Mouse (Mus musculus): ENCODE results near the gene Tsks. TPM values are rescaled to one million over a fixed set of nuclear protein-coding genes. Genes with fewer than 3 reads are reported as not detected.

Gene Tsks
- total RNA-seq (2023), result not detected

DNA sequence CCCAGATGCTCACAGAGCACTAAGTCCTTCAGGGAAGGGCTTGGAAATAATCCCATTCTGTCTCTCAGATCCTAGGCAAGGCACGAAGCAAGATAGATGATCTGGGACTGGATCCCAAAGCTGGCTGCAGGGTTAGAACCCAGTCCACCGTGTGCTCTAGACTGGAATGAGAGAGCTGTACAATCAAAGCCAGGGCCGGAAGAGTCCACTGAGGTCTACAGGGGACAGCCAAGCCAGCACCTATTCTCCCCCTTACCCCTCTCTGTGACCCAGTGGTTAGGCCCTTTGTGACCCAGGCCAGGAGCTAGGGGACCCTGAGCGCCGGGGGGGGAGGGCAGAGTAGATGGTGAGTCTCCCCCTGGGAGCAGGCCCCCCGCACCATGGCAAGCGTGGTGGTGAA lies at the start of gene Tsks:
Gene Tsks (plus strand): TSS at position 301 of the 400 bp plus-strand sequence.

DNA sequence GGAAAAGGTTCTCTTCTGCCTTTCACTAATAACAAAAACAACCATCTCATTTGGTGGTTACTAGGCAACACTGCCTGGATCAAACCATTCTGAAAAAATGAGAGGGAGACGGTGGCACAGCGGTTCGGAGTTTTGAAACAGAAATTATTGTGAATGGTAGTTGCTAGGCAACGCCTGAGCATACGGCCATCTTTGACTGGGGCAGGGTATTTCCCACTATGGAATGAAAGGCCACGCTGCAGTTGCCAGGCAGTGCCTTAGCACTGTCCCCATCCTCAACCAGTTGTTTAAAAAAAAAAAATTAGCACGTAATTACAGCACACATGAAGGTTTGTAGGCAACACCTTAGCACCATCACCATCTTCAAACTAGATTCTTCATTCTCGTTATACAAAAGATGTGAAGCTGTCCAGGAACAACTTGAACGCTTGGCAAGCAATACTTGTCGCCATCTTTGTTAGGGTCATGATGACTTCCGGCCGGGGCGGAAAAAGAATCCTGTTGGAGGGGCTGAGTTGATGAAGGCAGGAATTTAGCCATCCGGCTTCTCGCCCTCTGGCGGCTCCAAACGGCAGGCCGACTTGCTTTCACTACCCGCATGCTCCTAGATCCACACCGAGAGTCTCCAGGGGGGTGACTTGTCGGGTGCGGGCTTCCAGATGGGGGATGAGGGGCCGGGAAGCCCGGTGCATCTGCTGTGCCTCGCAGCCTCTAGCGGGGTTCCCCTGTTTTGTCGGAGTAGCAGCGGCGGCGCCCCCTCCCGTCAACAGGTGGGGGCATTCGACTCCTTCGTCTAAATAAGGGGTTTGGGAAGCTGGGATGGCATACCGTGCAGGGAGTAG lies 47.2 kb upstream of the Tsks start, which contains the start of gene Fuz:
Gene Fuz (plus strand): TSS at position 487 of the 842 bp plus-strand sequence.

DNA sequence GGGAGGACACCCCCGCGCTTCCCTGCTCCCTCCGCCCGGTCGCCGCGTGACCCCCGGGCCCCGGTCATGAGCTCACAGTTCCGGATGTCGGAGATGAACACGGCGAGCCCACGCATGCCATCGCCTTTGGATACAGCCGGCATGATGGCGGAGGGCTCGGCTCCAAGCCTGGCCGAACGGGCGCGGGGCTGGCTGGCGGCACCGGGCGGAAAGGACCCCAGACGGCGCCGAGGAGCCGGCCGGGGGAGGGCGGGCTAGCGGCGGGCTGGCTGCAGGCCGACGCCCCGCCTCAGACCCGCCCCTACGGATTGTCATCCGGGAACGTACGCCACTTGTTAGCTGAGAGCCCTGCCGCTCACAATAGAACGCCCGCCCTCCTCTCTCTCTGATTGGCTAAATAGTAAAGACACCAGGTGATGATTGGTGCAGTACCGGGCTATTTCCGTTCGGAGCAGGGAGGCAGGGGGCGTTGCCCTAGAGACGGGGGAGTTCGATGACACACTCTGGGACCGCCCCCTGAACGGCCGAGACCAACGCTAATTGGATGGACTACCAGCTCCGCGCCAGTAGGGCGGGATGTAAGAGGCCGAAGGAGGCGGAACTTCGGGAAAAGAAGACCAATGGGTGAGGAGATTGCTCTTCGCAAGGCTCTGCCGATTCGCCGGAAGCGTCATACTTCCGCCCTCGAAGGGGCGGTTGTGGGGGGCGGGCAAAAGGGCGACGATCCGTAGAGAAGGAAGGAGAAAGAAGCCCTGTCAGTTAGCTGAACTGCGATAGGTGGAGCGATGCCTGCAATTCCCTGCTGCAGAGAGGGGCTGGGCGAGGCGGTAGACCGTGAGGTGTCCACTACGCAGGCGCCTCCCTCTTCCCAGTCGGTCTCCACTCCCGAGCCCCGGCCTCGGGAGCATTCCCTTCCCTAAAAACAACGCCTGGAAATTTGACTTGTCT lies 13.5 kb upstream of the Tsks start, which contains the start of gene Ap2a1:
Gene Ap2a1 (minus strand): TSS at position 293 of the 948 bp plus-strand sequence.

DNA sequence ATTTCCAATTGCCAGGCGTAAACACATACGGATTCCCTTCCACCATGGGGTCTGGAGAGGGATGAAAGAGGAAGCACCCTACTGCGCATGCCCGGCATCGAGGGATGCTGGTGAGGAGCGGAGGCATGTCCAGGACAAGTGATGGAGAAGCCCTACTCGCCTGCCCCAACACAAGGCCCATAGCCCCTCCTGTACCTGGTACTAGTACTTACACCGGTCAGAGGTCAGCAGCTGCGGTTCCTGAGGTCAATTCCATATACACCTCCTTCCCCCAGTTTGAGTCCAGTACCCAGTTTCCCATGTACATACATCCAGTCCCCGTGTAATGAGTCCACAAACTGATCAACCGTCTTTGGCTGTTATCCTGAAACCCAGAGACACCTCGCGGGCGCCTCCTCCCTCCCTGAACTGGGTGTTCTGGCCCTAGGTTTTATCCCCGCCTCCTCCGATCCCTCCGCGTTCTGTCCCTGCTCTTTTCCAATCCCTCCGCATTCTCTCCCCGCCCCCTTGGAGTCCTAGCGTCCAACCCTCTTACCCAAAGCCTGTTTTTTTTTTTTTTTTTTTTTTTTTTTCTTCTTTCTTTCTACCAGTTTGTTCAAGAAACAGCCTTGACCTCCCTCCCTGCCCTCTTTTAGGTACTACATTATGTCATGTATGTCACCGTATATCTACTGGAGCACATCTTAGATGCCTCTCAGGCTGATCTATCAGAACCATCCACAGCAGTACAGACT lies 31.5 kb downstream of the Tsks start, which contains the start of gene Cpt1c:
Gene Cpt1c (minus strand): TSS at position 469 of the 734 bp plus-strand sequence.

DNA sequence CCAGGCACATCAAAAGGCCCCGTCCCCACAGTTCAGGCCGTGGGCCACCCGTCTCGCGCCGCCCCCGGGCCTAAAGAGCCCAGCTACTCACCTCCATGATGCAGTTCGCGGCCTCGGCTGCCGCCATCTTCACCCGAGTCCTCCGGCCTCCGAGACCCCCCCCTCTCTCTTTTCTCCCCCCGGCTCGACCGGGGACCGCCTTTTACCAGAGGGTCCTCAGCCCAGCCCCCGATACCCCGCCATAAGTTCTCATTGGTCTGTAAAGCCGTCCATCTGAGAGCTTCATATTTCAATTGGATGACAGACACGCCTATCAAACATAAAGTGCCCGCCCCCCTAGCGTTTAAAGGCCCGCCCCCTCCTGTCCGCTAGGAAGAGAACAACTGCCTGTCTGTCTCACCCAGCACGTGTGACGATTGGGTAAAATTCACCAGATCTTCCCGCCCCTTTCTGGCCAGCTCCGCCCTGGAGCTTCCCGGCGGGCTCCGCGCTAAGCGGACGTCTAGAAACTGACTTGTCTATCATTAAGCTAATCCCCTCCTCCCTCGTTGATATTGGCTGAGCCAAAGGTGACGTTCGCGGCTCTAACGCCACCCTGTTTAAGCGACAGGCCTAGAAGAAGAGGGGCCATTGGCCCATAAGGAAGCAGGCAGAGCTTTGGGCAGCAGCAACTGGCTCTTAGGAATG lies 43.3 kb downstream of the Tsks start, which contains the start of gene Prmt1:
Gene Prmt1 (minus strand): TSS at position 377 of the 687 bp plus-strand sequence.

DNA sequence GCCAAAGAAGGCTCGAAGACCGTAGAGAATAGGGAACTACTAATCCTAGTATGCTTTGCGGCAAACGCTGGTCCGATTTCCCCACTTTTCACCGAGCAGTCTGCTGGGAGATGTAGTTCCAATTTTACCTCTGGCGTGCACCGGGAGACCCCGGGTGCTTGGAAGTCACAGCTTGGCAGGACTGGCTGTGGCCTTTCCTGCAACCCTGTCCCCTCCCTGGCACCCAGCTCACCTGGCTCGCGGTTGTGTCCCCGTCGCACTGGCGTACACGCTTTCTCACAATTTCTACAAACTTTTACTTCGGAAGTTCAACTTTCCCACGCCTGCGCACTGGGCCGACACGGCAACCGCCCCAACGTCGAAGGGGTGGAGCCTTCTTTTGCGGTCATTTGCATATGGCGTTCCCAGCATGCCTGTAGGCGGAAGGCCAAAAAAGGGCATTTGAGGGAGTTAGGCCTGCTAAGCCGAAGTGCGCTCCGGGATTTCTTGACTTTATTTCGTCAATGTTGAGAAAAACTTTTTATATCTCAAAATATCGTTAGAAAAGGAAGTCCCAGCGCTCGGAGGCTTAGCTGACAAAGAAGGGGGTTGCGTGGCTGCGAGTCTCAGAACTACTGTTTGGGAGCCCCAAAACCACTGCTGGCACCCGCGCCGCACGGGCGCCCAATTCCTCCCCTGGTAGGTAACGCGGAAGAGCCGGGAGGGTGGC lies 54.4 kb downstream of the Tsks start, which contains the start of gene Irf3:
Gene Irf3 (plus strand): TSS at position 418 of the 709 bp plus-strand sequence.

DNA sequence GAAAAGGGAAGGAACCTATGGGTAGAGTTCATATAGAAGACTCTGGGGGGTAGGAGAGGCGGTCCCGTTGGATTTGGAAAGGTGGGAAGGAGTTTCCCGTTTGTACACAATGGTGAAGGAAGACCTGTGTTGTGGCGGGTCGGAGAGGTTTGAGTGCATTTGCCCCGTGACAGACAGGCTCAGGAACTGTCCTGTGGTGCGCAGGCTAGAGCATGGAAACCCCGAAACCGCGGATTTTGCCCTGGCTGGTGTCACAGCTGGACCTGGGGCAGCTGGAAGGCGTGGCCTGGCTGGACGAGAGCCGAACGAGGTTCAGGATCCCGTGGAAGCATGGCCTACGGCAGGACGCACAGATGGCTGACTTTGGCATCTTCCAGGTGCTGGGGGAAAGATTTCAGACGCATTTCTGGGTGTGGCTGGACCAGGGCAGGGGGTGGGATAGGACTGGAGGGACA lies 55.5 kb downstream of the Tsks start, which contains the start of gene Bcl2l12:
Gene Bcl2l12 (minus strand): TSS at position 212 of the 455 bp plus-strand sequence.

Other genes with a start within 250 kb of the Tsks start
- not detected for gene Izumo2, start 234.5 kb upstream of the Tsks start, total RNA-seq (2023)
- gene Vrk3, start 194.8 kb upstream of the Tsks start, total RNA-seq (2023), result 10 to 100 TPM; 49.1 to 59.2 TPM
- 1 to 10 TPM; 1.0 to 1.7 TPM for gene Zfp473, start 192.2 kb upstream of the Tsks start, total RNA-seq (2023)
- gene Nup62, start 127.1 kb upstream of the Tsks start, total RNA-seq (2023), result 10 to 100 TPM; 50.3 to 52.5 TPM
- gene Il4i1, start 126.8 kb upstream of the Tsks start, total RNA-seq (2023), result 1 to 10 TPM in 1 of 2 experiments, under 1 TPM in 1; 0.64 to 1.8 TPM
- 1 to 10 TPM; 4.9 to 6.0 TPM for gene Atf5, start 126.5 kb upstream of the Tsks start, total RNA-seq (2023)
- gene Akt1s1, start 94.2 kb upstream of the Tsks start, total RNA-seq (2023), result 10 to 100 TPM; 14.1 to 15.2 TPM
- 10 to 100 TPM; 32.1 to 45.3 TPM for gene Tbc1d17, start 94.1 kb upstream of the Tsks start, total RNA-seq (2023)
- 100 to 1,000 TPM; 390 to 443 TPM for gene Pnkp, start 86.1 kb upstream of the Tsks start, total RNA-seq (2023)
- gene Ptov1, start 73.4 kb upstream of the Tsks start, total RNA-seq (2023), result 10 to 100 TPM; 32.3 to 33.9 TPM
- gene Med25, start 50.5 kb upstream of the Tsks start, total RNA-seq (2023), result 10 to 100 TPM; 36.9 to 38.1 TPM
- 1 to 10 TPM; 4.6 to 6.1 TPM for gene Fuz, start 47.1 kb upstream of the Tsks start, total RNA-seq (2023)
- 10 to 100 TPM; 61.7 to 69.2 TPM for gene Ap2a1, start 13.7 kb upstream of the Tsks start, total RNA-seq (2023)
- under 1 TPM; 0.33 to 0.53 TPM for gene Cpt1c, start 31.6 kb downstream of the Tsks start, total RNA-seq (2023)
- 10 to 100 TPM; 79.2 to 80.4 TPM for gene Prmt1, start 43.4 kb downstream of the Tsks start, total RNA-seq (2023)
- gene Irf3, start 54.4 kb downstream of the Tsks start, total RNA-seq (2023), result 10 to 100 TPM; 55.8 to 60.1 TPM
- 10 to 100 TPM in 1 of 2 experiments, 1 to 10 TPM in 1; 9.3 to 14.3 TPM for gene Bcl2l12, start 55.5 kb downstream of the Tsks start, total RNA-seq (2023)
- gene Scaf1, start 73.2 kb downstream of the Tsks start, total RNA-seq (2023), result 10 to 100 TPM; 57.7 to 58.5 TPM
- 10 to 100 TPM; 13.6 to 16.8 TPM for gene Rras, start 74.8 kb downstream of the Tsks start, total RNA-seq (2023)
- 10 to 100 TPM; 22.7 to 23.8 TPM for gene Prr12, start 109.7 kb downstream of the Tsks start, total RNA-seq (2023)
- 10 to 100 TPM; 31.4 to 34.3 TPM for gene Nosip, start 119.2 kb downstream of the Tsks start, total RNA-seq (2023)
- 10 to 100 TPM; 14.5 to 15.6 TPM for gene Prrg2, start 119.5 kb downstream of the Tsks start, total RNA-seq (2023)
- gene Rcn3, start 149.0 kb downstream of the Tsks start, total RNA-seq (2023), result 1 to 10 TPM in 1 of 2 experiments, under 1 TPM in 1; 0.79 to 2.8 TPM
- 10 to 100 TPM; 15.6 to 23.0 TPM for gene Fcgrt, start 160.6 kb downstream of the Tsks start, total RNA-seq (2023)
- 1,000 to 10,000 TPM in 1 of 2 experiments, 100 to 1,000 TPM in 1; 885 to 1,040 TPM for gene Rps11, start 181.2 kb downstream of the Tsks start, total RNA-seq (2023)
- 1,000 to 10,000 TPM; 1,010 to 1,095 TPM for gene Rpl13a, start 185.6 kb downstream of the Tsks start, total RNA-seq (2023)
- not detected for gene Gm45713, start 193.0 kb downstream of the Tsks start, total RNA-seq (2023)
- gene Flt3l, start 193.2 kb downstream of the Tsks start, total RNA-seq (2023), result 10 to 100 TPM; 23.6 to 24.1 TPM
- gene Pih1d1, start 211.1 kb downstream of the Tsks start, total RNA-seq (2023), result 10 to 100 TPM; 40.2 to 48.4 TPM
- gene Aldh16a1, start 211.4 kb downstream of the Tsks start, total RNA-seq (2023), result 100 to 1,000 TPM in 1 of 2 experiments, 10 to 100 TPM in 1; 79.9 to 118 TPM
- not detected for gene Slc17a7, start 220.7 kb downstream of the Tsks start, total RNA-seq (2023)
- gene Gfy, start 236.4 kb downstream of the Tsks start, total RNA-seq (2023), result not detected
- not detected for gene Pth2, start 237.8 kb downstream of the Tsks start, total RNA-seq (2023)

All from neutrophil, adult 59 days (primary cell).